25 mouse cellular contexts compared by ENCODE assay signal in the genomic region with DNA sequence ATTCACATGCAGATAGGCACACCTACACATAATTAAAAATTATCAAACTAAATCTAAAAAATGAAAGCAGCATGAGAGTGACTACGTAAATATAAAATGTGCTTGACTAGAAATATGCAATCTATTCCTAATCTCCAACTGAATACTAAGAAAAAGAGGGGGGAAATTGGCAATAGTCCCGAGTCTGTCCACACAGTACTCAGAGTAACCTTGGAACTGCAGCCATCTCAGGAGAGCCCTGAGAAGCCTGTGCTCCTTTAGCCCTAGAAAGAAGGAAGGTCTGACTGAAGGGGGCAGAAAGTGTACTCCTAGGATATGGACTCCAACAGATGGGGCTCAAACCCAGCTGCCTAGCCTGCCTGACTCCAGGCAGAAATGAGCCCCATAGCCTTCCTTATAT. TPM values are rescaled to one million over a fixed set of nuclear protein-coding genes. Genes with fewer than 3 reads are reported as not detected.
A peak's percentile ranks its signal among the peaks of the same experiment; 100 is the strongest.
DNase-seq lines count a peak whose midpoint lies in the region; ATAC-seq and TF ChIP-seq lines count a peak whose summit lies in the region.
"Had no signal": no experiment of that assay in that cellular context is flagged by ENCODE, and none has a peak within 500 bp of the region (broad histone marks: within the 10 kb centered on the region; RNA-seq: fewer than 3 reads in every experiment).

No protein-coding gene starts in this region.

- no peaks in the 10 kb centered on the region for H3K36me3 ChIP-seq in kidney, embryonic 15.5 days
- H3K36me3 ChIP-seq in liver, embryonic 16.5 days (ENCODE audit: control insufficient read depth, insufficient read depth): no peaks in the 10 kb centered on the region
- H3K36me3 ChIP-seq in liver, embryonic 12.5 days: no peaks in the 10 kb centered on the region
- no peaks in the 10 kb centered on the region for H3K36me3 ChIP-seq in stomach, postnatal 0 days (ENCODE audit: control insufficient read depth, insufficient read depth, low read length)
- no peaks in the 10 kb centered on the region for H3K36me3 ChIP-seq in midbrain, embryonic 13.5 days

- no peak overlapping the region for H3K4me2 ChIP-seq in kidney, embryonic 15.5 days
- no peak overlapping the region for H3K4me2 ChIP-seq in liver, embryonic 16.5 days (ENCODE audit: low read depth, low read length)
- H3K4me2 ChIP-seq in liver, embryonic 12.5 days: no peak overlapping the region
- no peak overlapping the region for H3K4me2 ChIP-seq in stomach, postnatal 0 days (replicated peaks; ENCODE audit: low read depth)
- H3K4me2 ChIP-seq in midbrain, embryonic 13.5 days (replicated peaks): no peak overlapping the region
- H3K4me2 ChIP-seq: heart, embryonic 11.5 days; hindbrain, embryonic 14.5 days; lung, embryonic 14.5 days had no signal

- no peaks in the 10 kb centered on the region for H3K27me3 ChIP-seq in kidney, embryonic 15.5 days
- no peaks in the 10 kb centered on the region for H3K27me3 ChIP-seq in liver, embryonic 16.5 days (ENCODE audit: control insufficient read depth, insufficient read depth, low read depth, low read length)
- H3K27me3 ChIP-seq in liver, embryonic 12.5 days (replicated peaks): no peaks in the 10 kb centered on the region
- H3K27me3 ChIP-seq in stomach, postnatal 0 days (ENCODE audit: control insufficient read depth, insufficient read depth, low read length): no peaks in the 10 kb centered on the region
- H3K27me3 ChIP-seq in midbrain, embryonic 13.5 days: no peaks in the 10 kb centered on the region

- no peak overlapping the region for H3K9ac ChIP-seq in kidney, embryonic 15.5 days
- no peak overlapping the region for H3K9ac ChIP-seq in liver, embryonic 16.5 days (ENCODE audit: low read depth, low read length)
- H3K9ac ChIP-seq in liver, embryonic 12.5 days: no peak overlapping the region
- H3K9ac ChIP-seq in stomach, postnatal 0 days (ENCODE audit: low read length): no peak overlapping the region
- H3K9ac ChIP-seq in midbrain, embryonic 13.5 days (replicated peaks): no peak overlapping the region
- H3K9ac ChIP-seq: hindbrain, embryonic 14.5 days; lung, embryonic 14.5 days had no signal

- no peak for TF ChIP-seq EP300 in stomach, postnatal 0 days (optimal IDR thresholded peaks at IDR 0.05)

- H3K4me3 ChIP-seq in kidney, embryonic 15.5 days (replicated peaks): no peak overlapping the region
- H3K4me3 ChIP-seq in liver, embryonic 16.5 days (ENCODE audit: low read depth, low read length): no peak overlapping the region
- H3K4me3 ChIP-seq in liver, embryonic 12.5 days: no peak overlapping the region
- H3K4me3 ChIP-seq in stomach, postnatal 0 days (ENCODE audit: low read depth, low read length): no peak overlapping the region
- no peak overlapping the region for H3K4me3 ChIP-seq in midbrain, embryonic 13.5 days (replicated peaks)
- H3K4me3 ChIP-seq: erythroblast, embryonic 14.5 days; gastrocnemius, adult 2 months had no signal

- ATAC-seq in kidney, embryonic 15.5 days (replicated peaks; ENCODE audit: low FRiP score): no peak
- no peak for ATAC-seq in liver, embryonic 16.5 days (ENCODE audit: low read depth)
- ATAC-seq in liver, embryonic 12.5 days: no peak
- no peak for ATAC-seq in stomach, postnatal 0 days (ENCODE audit: low FRiP score, low TSS enrichment)
- no peak for ATAC-seq in midbrain, embryonic 13.5 days
- ATAC-seq: CD4-positive, CD25-positive, alpha-beta regulatory T cell, adult 4 months; forebrain, embryonic 16.5 days had no signal

- peaks cover 55% of the 10 kb centered on the region for H3K4me1 ChIP-seq in kidney, embryonic 15.5 days
- H3K4me1 ChIP-seq in liver, embryonic 16.5 days (ENCODE audit: control insufficient read depth, low read depth, low read length): peaks cover 22% of the 10 kb centered on the region
- H3K4me1 ChIP-seq in liver, embryonic 12.5 days: peaks cover 51% of the 10 kb centered on the region
- H3K4me1 ChIP-seq in stomach, postnatal 0 days (replicated peaks; ENCODE audit: control insufficient read depth, insufficient read depth): 0 out of 2 replicates have a peak, but pooled peaks cover 5% of the 10 kb centered on the region
- peaks cover 10% of the 10 kb centered on the region; the same call in 1 of the 2 replicates for H3K4me1 ChIP-seq in midbrain, embryonic 13.5 days (replicated peaks)

- no peak for DNase-seq in kidney, adult 11 months
- DNase-seq in ovary, adult 18-20 months (ENCODE audit: low spot score): peak; percentile 29
- no peak for DNase-seq in ovary, postnatal 10 days (ENCODE audit: low spot score)
- no peak for DNase-seq in stomach, postnatal 0 days (ENCODE audit: low spot score)
- DNase-seq: adrenal gland, postnatal 25 days; cerebellum, adult 11-12 months; cerebellum, adult 9-11 months; gastrocnemius, adult 2 months; gastrocnemius, postnatal 36 days; heart, adult 18-20 months; heart, postnatal 36 days; layer of hippocampus, postnatal 36 days; left cerebral cortex, postnatal 4 days; lung, embryonic 14.5 days; midbrain, embryonic 14.5 days; right cerebral cortex, adult 18-20 months had no signal

- H3K9me3 ChIP-seq in kidney, embryonic 15.5 days (replicated peaks): no peaks in the 10 kb centered on the region
- H3K9me3 ChIP-seq in liver, embryonic 16.5 days (replicated peaks; ENCODE audit: control insufficient read depth, low read length): no peaks in the 10 kb centered on the region
- no peaks in the 10 kb centered on the region for H3K9me3 ChIP-seq in liver, embryonic 12.5 days (replicated peaks)
- H3K9me3 ChIP-seq in stomach, postnatal 0 days (ENCODE audit: control insufficient read depth, low read length): no peaks in the 10 kb centered on the region
- no peaks in the 10 kb centered on the region for H3K9me3 ChIP-seq in midbrain, embryonic 13.5 days

- TF ChIP-seq CTCF in stomach, postnatal 0 days (IDR thresholded peaks at IDR 0.05; ENCODE audit: low read depth): no peak

- WGBS in kidney, embryonic 15.5 days: 74% methylated on average over 2 of the region's 2 CpGs
- WGBS in liver, embryonic 16.5 days (ENCODE audit: insufficient replicate concordance): 55% methylated on average over 2 of the region's 2 CpGs
- WGBS in liver, embryonic 12.5 days (ENCODE audit: insufficient replicate concordance): 83% methylated on average over 2 of the region's 2 CpGs
- WGBS in stomach, postnatal 0 days: 68% methylated on average over 2 of the region's 2 CpGs
- 91% methylated on average over 2 of the region's 2 CpGs for WGBS in midbrain, embryonic 13.5 days

- peak overlapping the region; percentile 94 for H3K27ac ChIP-seq in kidney, embryonic 15.5 days
- peak overlapping the region; percentile 24; the same call in 1 of the 2 replicates for H3K27ac ChIP-seq in liver, embryonic 16.5 days (ENCODE audit: low read length)
- H3K27ac ChIP-seq in liver, embryonic 12.5 days: no peak overlapping the region
- H3K27ac ChIP-seq in stomach, postnatal 0 days (replicated peaks): 0 out of 2 replicates have a peak overlapping the region, but pooled peaks have one; percentile 36
- no peak overlapping the region for H3K27ac ChIP-seq in midbrain, embryonic 13.5 days
- H3K27ac ChIP-seq: gastrocnemius, adult 2 months; hindbrain, embryonic 14.5 days had no signal

RNA-seq across cellular contexts. Expression of gene Tbc1d14, which starts 34.5 kb away (rescaled TPM):
- polyA plus RNA-seq in kidney, embryonic 15.5 days (2015; fragmentation: Nextera tagmentation; extraction: Ambion mirVana): 45.2 and 46.2 TPM in 2 replicates
- polyA plus RNA-seq in liver, embryonic 16.5 days (2015; fragmentation: Nextera tagmentation; extraction: Ambion mirVana): 8.1 and 9.3 TPM in 2 replicates
- polyA plus RNA-seq in liver, embryonic 12.5 days (2016; fragmentation: Nextera tagmentation; extraction: Ambion mirVana): 15.4 and 15.7 TPM in 2 replicates
- 22.1 and 22.8 TPM in 2 replicates for polyA plus RNA-seq in stomach, postnatal 0 days (2015; fragmentation: Nextera tagmentation; extraction: Ambion mirVana)
- 59.7 and 60.0 TPM in 2 replicates for polyA plus RNA-seq in midbrain, embryonic 13.5 days (2015; fragmentation: Nextera tagmentation; extraction: Ambion mirVana)

Comparison
In these comparisons a context has a peak if more than half of its experiments do, and no peak if none do; other contexts are left out.
1. H3K27ac ChIP-seq: peak in kidney, embryonic 15.5 days (single experiment), liver, embryonic 16.5 days (single experiment) and stomach, postnatal 0 days (single experiment); none in liver, embryonic 12.5 days (single experiment) and midbrain, embryonic 13.5 days (single experiment).